Mouse (Mus musculus): ENCODE data around the gene P4ha2.
A peak's percentile ranks its signal among the peaks of the same experiment; 100 is the strongest.

The P4ha2 gene

GRCm38 (mm10) chr11:54100045-54100691 lies at the start of gene P4ha2:
P4ha2 (plus strand) TSS chr11:54100095.
- DNase-seq (ENCODE audit: low spot score in 2 of 2) = no peak

DNA sequence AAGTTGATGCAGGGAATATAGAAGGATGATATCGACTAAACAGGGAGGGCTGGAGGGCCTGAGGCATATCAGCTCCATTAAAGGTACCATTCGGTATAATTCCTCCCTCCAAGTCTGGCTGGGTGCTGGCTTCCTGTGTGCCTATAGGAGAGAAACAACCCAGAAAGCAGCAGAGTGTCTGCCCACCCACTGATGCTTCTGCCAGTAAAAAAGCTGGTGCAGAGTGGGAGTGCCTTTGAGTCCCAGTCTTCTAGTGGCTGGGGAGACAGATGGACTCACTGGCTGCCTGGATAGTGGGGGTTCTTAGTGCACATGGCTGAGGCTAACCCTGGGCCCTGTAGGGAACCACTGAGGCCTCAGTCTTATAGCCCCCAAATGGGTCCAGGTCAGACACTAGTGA lies 49.7 kb upstream of the P4ha2 start:
- no peak for DNase-seq (ENCODE audit: low spot score in 2 of 2)

- DNase-seq (ENCODE audit: low spot score in 2 of 2) = no peak
Measured at GRCm38 (mm10) chr11:54051161-54051560, 48.7 kb upstream of the P4ha2 start.

GRCm38 (mm10) chr11:54052128-54052527 lies 47.8 kb upstream of the P4ha2 start:
- DNase-seq (ENCODE audit: low spot score in 2 of 2) = no peak

DNA sequence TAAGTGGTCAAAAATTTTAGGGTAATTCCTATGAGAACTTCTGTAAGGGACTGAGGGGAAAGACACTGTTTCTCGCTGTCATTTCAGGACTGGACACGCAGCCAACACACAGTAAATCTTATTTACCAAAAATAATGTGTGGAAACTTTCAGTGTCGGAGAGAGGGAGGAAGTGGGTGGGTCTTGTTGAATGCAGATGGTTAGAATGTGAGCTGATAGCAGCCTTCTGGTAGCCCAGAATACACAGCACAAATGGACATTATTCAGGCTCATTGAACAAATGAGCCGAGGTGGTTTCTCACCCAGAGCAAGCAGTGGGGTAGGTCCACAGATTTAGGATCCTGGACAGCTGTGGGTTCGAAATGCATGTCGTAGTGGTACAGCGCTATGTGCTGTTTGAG lies 46.8 kb upstream of the P4ha2 start:
- no peak for DNase-seq (ENCODE audit: low spot score in 2 of 2)

DNA sequence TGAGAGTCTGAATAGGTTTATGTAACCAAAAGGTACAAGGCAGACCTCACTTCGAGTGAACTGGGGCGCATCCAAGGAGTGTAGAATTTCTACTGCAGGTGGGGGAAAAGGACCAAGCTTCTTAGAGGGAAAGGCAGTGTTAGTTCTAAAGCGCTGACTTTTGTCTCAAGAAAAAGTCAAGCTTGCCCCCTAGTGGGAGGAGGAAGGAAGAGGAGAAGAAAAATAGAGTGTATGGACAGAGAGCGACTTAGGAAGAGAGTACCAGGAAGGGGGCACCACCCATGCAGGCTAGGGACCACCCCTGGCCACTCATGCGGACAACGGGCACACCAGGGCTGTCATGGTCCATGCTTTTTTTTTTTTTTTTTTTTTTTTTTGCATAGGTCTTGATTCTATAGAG lies 45.6 kb upstream of the P4ha2 start:
- no peak for DNase-seq (ENCODE audit: low spot score in 2 of 2)

GRCm38 (mm10) chr11:54056132-54056531 lies 43.8 kb upstream of the P4ha2 start:
- DNase-seq (ENCODE audit: low spot score in 2 of 2) = peak in 1 of 2 experiments; percentile 47

DNA sequence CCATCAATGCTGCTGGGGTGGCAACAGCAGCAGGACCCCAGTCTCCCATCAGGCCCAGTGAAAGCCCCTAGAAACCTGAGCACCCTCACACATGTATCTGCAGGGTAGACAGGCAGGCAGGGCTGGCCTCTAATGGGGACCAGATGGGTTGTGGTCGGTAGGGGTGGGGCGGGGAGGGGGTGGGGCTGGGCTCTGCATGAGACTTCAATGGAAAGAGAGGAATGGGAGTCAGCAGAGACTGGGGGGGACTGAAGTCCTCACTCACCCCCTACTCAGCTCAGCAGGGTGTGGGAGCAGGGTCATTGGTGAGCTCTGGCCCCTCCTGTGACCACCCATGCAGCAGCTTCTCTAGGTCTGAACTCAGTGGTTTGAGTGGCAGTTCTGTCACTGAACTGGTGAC lies 42.5 kb upstream of the P4ha2 start:
- no peak for DNase-seq (ENCODE audit: low spot score in 2 of 2)

DNA sequence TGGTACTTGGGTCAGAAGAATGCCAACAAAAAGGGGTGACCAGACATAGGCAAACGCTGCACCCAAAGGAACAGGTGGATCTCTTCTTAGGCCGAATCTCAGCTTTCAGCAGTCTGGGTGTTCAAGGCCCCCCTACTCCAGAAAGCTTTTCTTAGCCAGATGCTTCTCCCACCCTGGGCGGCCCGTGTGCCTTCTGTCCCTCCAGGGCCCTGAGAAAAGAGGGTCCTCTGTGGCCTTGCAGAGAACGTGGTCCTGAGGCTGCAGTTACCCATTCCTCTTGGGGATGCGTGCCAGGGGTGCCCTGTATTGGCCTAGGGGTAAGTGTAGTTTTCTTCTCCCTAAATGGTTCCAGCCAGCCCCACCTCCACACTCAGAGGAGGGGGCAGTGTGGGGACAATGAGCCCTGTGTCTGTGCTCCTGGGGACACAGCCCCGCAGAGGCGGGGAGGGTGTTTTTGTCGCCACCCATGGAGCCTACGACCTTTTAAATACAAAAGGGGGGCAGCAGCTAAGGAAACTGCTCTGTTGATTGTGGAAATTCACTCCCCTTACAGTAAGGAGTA lies 41.8 kb upstream of the P4ha2 start:
- no peak for DNase-seq (ENCODE audit: low spot score in 2 of 2)

- no peak for DNase-seq (ENCODE audit: low spot score in 2 of 2)
Measured at GRCm38 (mm10) chr11:54058643-54059042, 41.3 kb upstream of the P4ha2 start.

- DNase-seq (ENCODE audit: low spot score in 2 of 2) = no peak
Measured at GRCm38 (mm10) chr11:54059526-54059925, 40.4 kb upstream of the P4ha2 start.

DNA sequence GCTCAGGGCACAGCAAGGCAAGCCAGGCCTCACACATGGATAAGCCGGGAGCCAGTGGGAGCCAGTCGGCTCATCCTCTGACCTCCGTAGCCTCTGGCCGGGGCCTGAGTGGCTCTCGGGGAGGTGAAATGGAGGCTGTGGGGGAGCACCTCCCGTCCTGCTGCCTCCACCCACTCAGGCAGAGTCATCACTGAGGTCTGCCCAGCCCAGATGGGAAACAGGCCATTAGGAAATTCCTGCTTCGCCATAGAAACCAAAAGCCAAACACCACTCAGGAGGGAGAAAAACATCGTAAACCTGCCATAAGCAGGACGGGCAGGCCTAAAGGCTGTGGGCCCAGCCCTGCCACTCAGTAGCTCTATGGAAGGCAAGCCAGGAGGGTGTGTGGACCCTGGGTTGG lies 39.6 kb upstream of the P4ha2 start:
- peak; percentile 63 to 78 for DNase-seq (ENCODE audit: low spot score in 2 of 2)

GRCm38 (mm10) chr11:54062086-54062752 lies 37.7 kb upstream of the P4ha2 start:
- peak; percentile 59 to 70 for DNase-seq (ENCODE audit: low spot score in 2 of 2)

DNA sequence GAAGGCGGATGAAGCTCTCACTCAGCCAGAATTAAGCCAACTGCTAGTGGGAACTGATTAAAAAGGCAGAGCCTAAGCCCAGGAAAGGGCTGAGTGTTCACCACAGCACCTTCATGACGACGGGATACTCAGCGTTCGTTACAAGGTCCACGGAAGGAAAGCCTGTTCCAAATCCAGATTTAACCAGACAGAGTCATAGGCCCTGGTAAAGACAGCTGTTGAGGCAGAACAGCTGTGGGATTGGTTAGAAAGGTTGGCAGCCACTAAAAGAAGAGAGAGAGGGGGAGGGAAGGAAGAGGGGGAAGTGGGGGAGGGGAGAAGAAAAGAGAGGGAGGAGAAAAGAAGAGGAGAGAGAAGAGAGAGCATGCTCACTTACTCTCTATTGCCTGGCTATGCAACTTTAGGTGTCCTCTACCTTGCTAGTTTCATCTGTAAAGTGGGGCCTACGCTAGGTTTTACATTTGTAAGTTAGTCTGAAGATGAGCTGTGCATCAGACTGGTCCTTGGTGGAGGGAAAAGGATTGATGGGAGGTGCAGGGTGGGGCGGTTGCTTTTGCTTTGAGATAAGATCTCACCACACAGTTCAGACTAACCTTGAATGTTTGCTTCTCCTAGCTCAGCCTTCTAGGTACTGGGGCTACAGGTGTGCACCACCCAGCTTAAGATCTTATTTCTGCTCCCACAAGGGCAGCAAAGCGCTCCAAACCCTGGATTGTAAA lies 37.0 kb upstream of the P4ha2 start:
- no peak for DNase-seq (ENCODE audit: low spot score in 2 of 2)

GRCm38 (mm10) chr11:54063472-54063775 lies 36.5 kb upstream of the P4ha2 start:
- DNase-seq (ENCODE audit: low spot score in 2 of 2) = no peak

- DNase-seq (ENCODE audit: low spot score in 2 of 2) = no peak
Measured at GRCm38 (mm10) chr11:54064412-54064978, 35.4 kb upstream of the P4ha2 start.

- DNase-seq (ENCODE audit: low spot score in 2 of 2) = no peak
Measured at GRCm38 (mm10) chr11:54065106-54065914, 34.6 kb upstream of the P4ha2 start.

DNA sequence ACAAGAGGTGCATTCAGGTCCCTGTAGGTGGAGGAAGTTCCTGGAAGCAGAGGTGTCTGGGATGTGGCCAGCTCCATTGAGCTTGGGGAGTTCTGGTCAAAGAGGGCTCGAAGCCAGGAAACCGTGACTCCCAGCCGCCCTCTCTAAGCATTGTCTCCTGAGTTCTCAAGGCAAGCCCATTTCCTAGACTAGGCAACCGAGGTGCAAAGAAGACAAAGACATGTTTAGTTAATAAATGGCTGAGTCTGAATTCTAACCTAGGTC lies 34.0 kb upstream of the P4ha2 start:
- DNase-seq (ENCODE audit: low spot score in 2 of 2) = no peak

- DNase-seq (ENCODE audit: low spot score in 2 of 2) = no peak
Measured at GRCm38 (mm10) chr11:54066400-54066799, 33.5 kb upstream of the P4ha2 start.

GRCm38 (mm10) chr11:54067318-54067995 lies 32.4 kb upstream of the P4ha2 start:
- no peak for DNase-seq (ENCODE audit: low spot score in 2 of 2)

DNA sequence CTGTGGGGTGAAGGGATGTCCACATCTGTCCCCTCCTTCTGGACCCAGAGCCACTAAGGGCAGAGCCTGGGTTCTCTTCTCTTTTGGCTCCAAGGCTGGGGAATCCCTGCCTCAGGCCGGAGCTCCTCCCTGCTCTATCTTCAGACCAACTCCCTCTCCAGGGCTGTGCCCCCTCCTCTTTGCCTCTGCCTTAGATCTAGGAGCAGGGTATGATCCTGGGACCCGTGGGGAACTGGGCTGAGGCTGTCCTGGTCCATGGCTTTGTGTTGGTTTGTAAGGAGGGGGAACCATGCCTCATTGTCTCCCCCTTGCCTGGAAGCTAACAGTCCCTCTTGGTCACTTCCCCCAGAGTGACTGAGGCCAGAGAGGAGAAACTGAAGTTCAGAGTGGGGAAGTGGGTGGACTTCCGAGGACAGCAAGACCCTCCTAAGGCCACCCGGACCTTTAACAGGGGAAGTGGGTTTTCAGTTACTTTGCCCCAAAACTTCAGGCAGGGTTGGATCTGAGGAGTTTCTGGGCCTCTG lies 31.8 kb upstream of the P4ha2 start:
- no peak for DNase-seq (ENCODE audit: low spot score in 2 of 2)
